Mouse (Mus musculus) urinary bladder, postnatal 10 days (tissue): ENCODE measurements around the gene Unc5c.

Experiments
- DNase-seq: peaks from one replicate; pipeline ENCODE4 v3.0.0; 2022; ENCODE audit warnings: low spot score

The Unc5c gene

GRCm38 (mm10) chr3:141598936-141599335 lies 133.9 kb downstream of the Unc5c start:
- no peak for DNase-seq

GRCm38 (mm10) chr3:141601072-141601549 lies 136.1 kb downstream of the Unc5c start:
- DNase-seq = no peak

GRCm38 (mm10) chr3:141616718-141617117 lies 151.7 kb downstream of the Unc5c start:
- DNase-seq = no peak

GRCm38 (mm10) chr3:141618675-141619074 lies 153.7 kb downstream of the Unc5c start:
- DNase-seq = no peak

GRCm38 (mm10) chr3:141621496-141621895 lies 156.5 kb downstream of the Unc5c start:
- no peak for DNase-seq

GRCm38 (mm10) chr3:141626935-141627638 lies 162.1 kb downstream of the Unc5c start:
- DNase-seq = no peak

- no peak for DNase-seq
Observed at GRCm38 (mm10) chr3:141627639-141627977, 162.6 kb downstream of the Unc5c start.

- no peak for DNase-seq
Observed at GRCm38 (mm10) chr3:141629431-141629830, 164.4 kb downstream of the Unc5c start.

- no peak for DNase-seq
Observed at GRCm38 (mm10) chr3:141637900-141638299, 172.9 kb downstream of the Unc5c start.

- no peak for DNase-seq
Observed at GRCm38 (mm10) chr3:141644264-141644663, 179.2 kb downstream of the Unc5c start.

GRCm38 (mm10) chr3:141646588-141646987 lies 181.6 kb downstream of the Unc5c start:
- DNase-seq = no peak

GRCm38 (mm10) chr3:141650658-141651057 lies 185.6 kb downstream of the Unc5c start:
- no peak for DNase-seq

GRCm38 (mm10) chr3:141653915-141654314 lies 188.9 kb downstream of the Unc5c start:
- DNase-seq = no peak

- no peak for DNase-seq
Observed at GRCm38 (mm10) chr3:141659041-141659789, 194.2 kb downstream of the Unc5c start.

- no peak for DNase-seq
Observed at GRCm38 (mm10) chr3:141660065-141661062, 195.3 kb downstream of the Unc5c start.

GRCm38 (mm10) chr3:141689113-141689512 lies 224.1 kb downstream of the Unc5c start:
- DNase-seq = no peak

GRCm38 (mm10) chr3:141690676-141691075 lies 225.7 kb downstream of the Unc5c start:
- DNase-seq = no peak

- no peak for DNase-seq
Observed at GRCm38 (mm10) chr3:141691418-141691817, 226.4 kb downstream of the Unc5c start.

GRCm38 (mm10) chr3:141691846-141692245 lies 226.8 kb downstream of the Unc5c start:
- no peak for DNase-seq

- DNase-seq = no peak
Observed at GRCm38 (mm10) chr3:141699177-141699576, 234.2 kb downstream of the Unc5c start.

GRCm38 (mm10) chr3:141701381-141701909 lies 236.4 kb downstream of the Unc5c start:
- no peak for DNase-seq

GRCm38 (mm10) chr3:141711601-141712000 lies 246.6 kb downstream of the Unc5c start:
- no peak for DNase-seq
